Mouse (Mus musculus): ENCODE measurements around the gene Mmd. TPM values are rescaled to one million over a fixed set of nuclear protein-coding genes. Genes with fewer than 3 reads are reported as not detected.

Mmd gene
- 11.9 and 12.9 TPM in 2 replicates for polyA plus RNA-seq (2015; fragmentation: Nextera tagmentation; extraction: Ambion mirVana)

DNA sequence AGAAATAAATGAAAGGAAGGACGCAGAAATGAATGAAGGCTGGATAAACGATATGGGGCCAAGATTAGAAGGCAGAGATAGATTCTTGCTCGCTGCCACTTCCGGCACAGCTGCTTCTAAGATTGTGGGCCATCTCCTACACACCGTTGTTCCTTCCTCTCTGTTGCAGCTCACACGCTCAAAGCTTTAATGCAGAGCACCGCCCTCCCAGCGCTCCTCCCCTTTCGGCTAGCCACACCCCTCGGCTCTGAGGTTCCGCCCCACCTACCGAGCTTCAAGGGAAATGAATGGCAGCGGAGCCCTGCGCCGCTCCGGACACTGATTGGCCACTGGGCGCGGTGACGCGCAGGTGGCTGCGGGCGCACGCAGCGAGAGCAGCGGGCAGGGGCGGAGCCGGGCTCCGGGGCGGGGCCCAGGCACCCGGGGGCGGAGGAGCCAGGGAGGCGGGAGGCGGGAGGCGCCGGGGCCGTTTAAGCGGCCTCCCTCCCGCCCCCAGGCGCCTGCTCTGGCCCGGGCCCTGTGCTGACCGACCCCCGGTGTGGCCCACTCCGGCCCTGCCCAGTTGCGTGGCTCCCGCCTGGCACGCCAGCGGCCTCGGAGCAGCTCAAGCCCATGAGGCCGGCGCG is at the start of gene Mmd:
TSS of gene Mmd (plus strand) at position 432 of the 626 bp plus-strand sequence.

Other genes with a start within 250 kb of the Mmd start
- gene Pctp, start 246.6 kb upstream of the Mmd start, polyA plus RNA-seq (2015; fragmentation: Nextera tagmentation; extraction: Ambion mirVana), result 6.4 and 7.6 TPM in 2 replicates
- gene Tmem100, start 219.1 kb upstream of the Mmd start, polyA plus RNA-seq (2015; fragmentation: Nextera tagmentation; extraction: Ambion mirVana), result 2.3 and 2.7 TPM in 2 replicates
- gene Gm45716, start 61.8 kb upstream of the Mmd start, polyA plus RNA-seq (2015; fragmentation: Nextera tagmentation; extraction: Ambion mirVana), result 6.5 and 7.9 TPM in 2 replicates
- 0.64 and 1.1 TPM in 2 replicates for gene Hlf, start 141.4 kb downstream of the Mmd start, polyA plus RNA-seq (2015; fragmentation: Nextera tagmentation; extraction: Ambion mirVana)